Mouse (Mus musculus): ENCODE results near the gene Lrwd1.

- no peak for TF ChIP-seq POLR2A (IDR thresholded peaks at IDR 0.05; ENCODE audit: insufficient read depth, low read length)
- TF ChIP-seq CTCF (IDR thresholded peaks at IDR 0.05; ENCODE audit: low read depth, low read length) = no peak
These were observed 49.6 kb downstream of the Lrwd1 start for GRCm38 (mm10) chr5:136086290-136086689.
